Mouse (Mus musculus): ENCODE measurements around the gene Terb2. TPM values are rescaled to one million over a fixed set of nuclear protein-coding genes. Genes with fewer than 3 reads are reported as not detected.

Terb2 gene
- total and polyA plus RNA-seq, 3 experiments = not detected

DNA sequence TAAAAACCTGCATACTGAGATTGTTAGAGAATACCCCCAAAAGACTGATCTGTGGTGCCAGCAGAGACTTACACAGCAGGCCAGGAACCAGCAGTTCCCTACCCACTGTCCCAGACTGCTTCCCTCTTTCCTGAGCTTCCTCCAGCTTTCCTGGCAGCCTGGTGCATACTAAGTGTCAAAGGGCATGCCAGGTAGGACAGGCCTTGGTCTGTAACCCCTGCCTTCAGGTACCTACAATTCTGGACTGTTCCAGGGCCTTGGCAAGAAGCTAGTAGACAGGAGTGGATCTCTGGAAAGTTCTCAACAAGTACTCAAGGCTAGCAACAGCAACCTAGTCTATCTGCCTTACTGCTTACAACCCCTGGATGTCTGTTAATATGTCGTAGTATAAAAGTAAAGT, 34.9 kb upstream of the Terb2 start:
- Histone ChIP-seq H3K9me3 (replicated peaks; ENCODE audit: insufficient read depth, low read length) (no peaks in the 10 kb centered on the region), H3K27me3 (ENCODE audit: control insufficient read depth in 1 of 2, insufficient read depth in 2 of 2, low read length in 2 of 2) (no peaks in the 10 kb centered on the region), H3K4me1 (ENCODE audit: control insufficient read depth in 1 of 2, insufficient read depth in 2 of 2, low read length in 2 of 2) (peaks cover 13 to 24% of the 10 kb centered on the region in 2 experiments), H3K36me3 (ENCODE audit: control insufficient read depth in 1 of 2, insufficient read depth in 2 of 2, low read length in 2 of 2) (peaks cover 3 to 30% of the 10 kb centered on the region in 2 experiments; a peak in 3 of 4 replicates), H3K4me3 (ENCODE audit: control insufficient read depth in 1 of 2, insufficient read depth in 1 of 2, low read depth in 2 of 2, low read length in 2 of 2) (no peak overlapping the region), H3K79me2 (ENCODE audit: control insufficient read depth, insufficient read depth, low read length, poor library complexity) (peaks cover 35% of the 10 kb centered on the region), H3K9ac (ENCODE audit: control insufficient read depth, low read depth, low read length, poor library complexity, severe bottlenecking) (no peak overlapping the region), H3K27ac (ENCODE audit: control insufficient read depth, low read depth, low read length) (no peak overlapping the region)
- DNase-seq (ENCODE audit: low read depth, low spot score) = no peak
- no peak for TF ChIP-seq ZMIZ1 (IDR thresholded peaks at IDR 0.05; ENCODE audit: low read depth, low read length)
- no peak for TF ChIP-seq KAT2A (conservative IDR thresholded peaks at IDR 0.05; ENCODE audit: low read depth, low read length)
- TF ChIP-seq ZKSCAN1 (IDR thresholded peaks at IDR 0.05; ENCODE audit: low read depth, low read length) = no peak
- TF ChIP-seq BHLHE40 (IDR thresholded peaks at IDR 0.05; ENCODE audit: borderline replicate concordance, low read depth, low read length) = no peak
- TF ChIP-seq SIN3A (IDR thresholded peaks at IDR 0.05; ENCODE audit: low read length) = no peak
- no peak for TF ChIP-seq CHD2 (IDR thresholded peaks at IDR 0.05; ENCODE audit: low read length)
- no peak for TF ChIP-seq ETS1 (IDR thresholded peaks at IDR 0.05; ENCODE audit: low read depth, low read length)
- no peak for TF ChIP-seq JUND (IDR thresholded peaks at IDR 0.05; ENCODE audit: low read depth, low read length)
- TF ChIP-seq MEF2A (IDR thresholded peaks at IDR 0.05; ENCODE audit: extremely low read depth, insufficient replicate concordance, low read depth, low read length, poor library complexity, severe bottlenecking) = no peak
- no peak for TF ChIP-seq CTCF (IDR thresholded peaks at IDR 0.05 in 2 of 3, conservative IDR thresholded peaks at IDR 0.05 in 1 of 3; ENCODE audit: control insufficient read depth in 1 of 3, insufficient read depth in 1 of 3, low read depth in 2 of 3, low read length in 3 of 3, poor library complexity in 1 of 3, severe bottlenecking in 1 of 3)
- no peak for TF ChIP-seq POLR2AphosphoS5 (IDR thresholded peaks at IDR 0.05; ENCODE audit: borderline replicate concordance, low read depth, low read length)

DNA sequence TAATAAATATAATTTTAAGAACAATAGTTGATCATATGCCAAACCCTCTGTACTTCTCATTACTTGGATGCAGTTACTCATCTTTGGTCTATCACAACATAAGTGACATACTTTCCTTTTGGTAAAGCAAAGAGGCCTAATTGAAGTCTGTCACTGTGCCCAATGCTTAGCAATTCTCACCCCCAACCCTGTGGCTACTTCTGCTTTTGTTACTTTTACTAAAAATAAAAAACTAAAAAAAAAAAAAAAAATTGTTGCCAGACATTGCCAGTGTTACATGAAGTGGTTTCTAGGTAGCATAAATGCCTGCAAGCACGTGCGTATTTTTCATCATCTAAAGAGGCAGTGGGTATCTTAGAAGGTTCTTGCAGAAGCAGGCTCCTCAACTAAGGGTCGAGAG, 33.2 kb upstream of the Terb2 start:
- peaks cover 11 to 24% of the 10 kb centered on the region in 2 experiments for H3K4me1 ChIP-seq (ENCODE audit: control insufficient read depth in 1 of 2, insufficient read depth in 2 of 2, low read length in 2 of 2)
- H3K27ac ChIP-seq (ENCODE audit: control insufficient read depth, low read depth, low read length) = no peak overlapping the region
- peaks cover 3 to 30% of the 10 kb centered on the region in 2 experiments; a peak in 3 of 4 replicates for H3K36me3 ChIP-seq (ENCODE audit: control insufficient read depth in 1 of 2, insufficient read depth in 2 of 2, low read length in 2 of 2)

DNA sequence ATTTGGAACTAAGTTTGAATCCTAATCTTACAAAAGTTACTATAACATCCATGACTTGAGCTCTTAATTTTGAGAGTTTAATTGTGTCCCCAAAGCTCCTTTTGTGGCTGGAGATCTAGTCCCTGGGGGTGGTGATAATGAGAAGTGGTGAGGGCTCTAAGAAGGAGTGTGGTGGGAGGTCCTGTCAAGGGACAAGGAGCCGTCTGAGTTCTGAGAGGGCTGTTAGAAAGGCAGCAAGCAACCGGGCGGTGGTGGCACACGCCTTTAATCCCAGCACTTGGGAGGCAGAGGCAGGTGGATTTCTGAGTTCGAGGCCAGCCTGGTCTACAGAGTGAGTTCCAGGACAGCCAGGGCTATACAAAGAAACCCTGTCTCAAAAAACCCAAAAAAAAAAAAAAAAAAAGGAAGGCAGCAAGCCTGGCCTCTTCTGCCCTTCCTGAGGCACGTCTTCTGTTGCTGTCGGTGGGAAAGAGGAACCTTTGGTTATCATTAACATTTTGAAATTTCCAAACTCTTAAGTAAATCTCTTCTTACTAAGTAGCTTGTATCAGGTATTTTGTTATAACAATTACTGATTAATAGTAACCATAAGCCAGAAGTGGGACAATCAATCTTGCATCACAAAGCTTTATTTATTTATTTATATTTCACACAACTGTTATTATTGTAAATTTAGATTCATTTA, 32.2 kb upstream of the Terb2 start:
- no peak overlapping the region for H3K4me3 ChIP-seq (ENCODE audit: control insufficient read depth in 1 of 2, insufficient read depth in 1 of 2, low read depth in 2 of 2, low read length in 2 of 2)
- H3K4me1 ChIP-seq (ENCODE audit: control insufficient read depth in 1 of 2, insufficient read depth in 2 of 2, low read length in 2 of 2) = peaks cover 11 to 23% of the 10 kb centered on the region in 2 experiments
- H3K36me3 ChIP-seq (ENCODE audit: control insufficient read depth in 1 of 2, insufficient read depth in 2 of 2, low read length in 2 of 2) = peaks cover 3 to 28% of the 10 kb centered on the region in 2 experiments; a peak in 3 of 4 replicates
- H3K79me2 ChIP-seq (ENCODE audit: control insufficient read depth, insufficient read depth, low read length, poor library complexity) = peaks cover 22% of the 10 kb centered on the region
- no peaks in the 10 kb centered on the region for H3K27me3 ChIP-seq (ENCODE audit: control insufficient read depth in 1 of 2, insufficient read depth in 2 of 2, low read length in 2 of 2)
- no peaks in the 10 kb centered on the region for H3K9me3 ChIP-seq (replicated peaks; ENCODE audit: insufficient read depth, low read length)
- H3K9ac ChIP-seq (ENCODE audit: control insufficient read depth, low read depth, low read length, poor library complexity, severe bottlenecking) = no peak overlapping the region
- peak overlapping the region; percentile 29; the same call in 1 of the 2 replicates for H3K27ac ChIP-seq (ENCODE audit: control insufficient read depth, low read depth, low read length)
- peak; percentile 69; the same call in 1 of the 2 replicates for TF ChIP-seq TBP (IDR thresholded peaks at IDR 0.05; ENCODE audit: low read depth, low read length)
- no peak for TF ChIP-seq ZMIZ1 (IDR thresholded peaks at IDR 0.05; ENCODE audit: low read depth, low read length)
- TF ChIP-seq SMC3 (IDR thresholded peaks at IDR 0.05; ENCODE audit: low read depth, low read length) = no peak
- peak; percentile 83 for TF ChIP-seq ZNF384 (IDR thresholded peaks at IDR 0.05; ENCODE audit: low read depth, low read length)
- TF ChIP-seq POLR2A (IDR thresholded peaks at IDR 0.05; ENCODE audit: control insufficient read depth in 1 of 2, insufficient read depth in 1 of 2, low read depth in 1 of 2, low read length in 2 of 2, poor library complexity in 1 of 2) = no peak
- TF ChIP-seq E2F4 (IDR thresholded peaks at IDR 0.05; ENCODE audit: borderline replicate concordance, low read depth, low read length) = no peak
- no peak for TF ChIP-seq CHD1 (IDR thresholded peaks at IDR 0.05; ENCODE audit: low read depth, low read length)
- DNase-seq (ENCODE audit: low read depth, low spot score) = peak; percentile 71

More for the DNA sequence above, 33.2 kb upstream of the Terb2 start:
- Histone ChIP-seq H3K27me3 (ENCODE audit: control insufficient read depth in 1 of 2, insufficient read depth in 2 of 2, low read length in 2 of 2) (no peaks in the 10 kb centered on the region), H3K79me2 (ENCODE audit: control insufficient read depth, insufficient read depth, low read length, poor library complexity) (peaks cover 32% of the 10 kb centered on the region), H3K9ac (ENCODE audit: control insufficient read depth, low read depth, low read length, poor library complexity, severe bottlenecking) (no peak overlapping the region), H3K4me3 (ENCODE audit: control insufficient read depth in 1 of 2, insufficient read depth in 1 of 2, low read depth in 2 of 2, low read length in 2 of 2) (no peak overlapping the region), H3K9me3 (replicated peaks; ENCODE audit: insufficient read depth, low read length) (no peaks in the 10 kb centered on the region)
- no peak for TF ChIP-seq RCOR1 (IDR thresholded peaks at IDR 0.05; ENCODE audit: low read depth, low read length)
- TF ChIP-seq ZNF384 (IDR thresholded peaks at IDR 0.05; ENCODE audit: low read depth, low read length) = peak; percentile 88
- TF ChIP-seq ETS1 (IDR thresholded peaks at IDR 0.05; ENCODE audit: low read depth, low read length) = 0 out of 2 replicates have a peak, but pooled peaks have one; percentile 16
- DNase-seq (ENCODE audit: low read depth, low spot score) = peak; percentile 52

Measured in MEL (cell line).